Mouse (Mus musculus): ENCODE data around the gene Arl4a.

GRCm38 (mm10) chr12:39979792-39980191 lies 58.0 kb downstream of the Arl4a start:
- TF ChIP-seq CTCF (conservative IDR thresholded peaks at IDR 0.05 in 1 of 2, IDR thresholded peaks at IDR 0.05 in 1 of 2; ENCODE audit: low read depth in 2 of 2, low read length in 2 of 2) (no peak), ZMIZ1 (IDR thresholded peaks at IDR 0.05; ENCODE audit: low read depth, low read length) (no peak), POLR2A (IDR thresholded peaks at IDR 0.05; ENCODE audit: low read depth, low read length) (no peak)

Data from CH12.LX (cell line).